Mouse (Mus musculus) limb, embryonic 12.5 days (tissue): ENCODE results near the gene Fam19a2. TPM values are rescaled to one million over a fixed set of nuclear protein-coding genes. Genes with fewer than 3 reads are reported as not detected.

ENCODE experiments used
- ATAC-seq: fragments of 200-750 bp; cut with Nextera tagmentation; 2 replicates; pipeline ENCODE4 v1.8.0; 2017; ENCODE audit warnings: low read depth, moderate TSS enrichment; ENCODE audit not compliant: insufficient number of reproducible peaks, insufficient read depth, low FRiP score, low TSS enrichment
- H3K27ac ChIP-seq: fragments of 300-500 bp; sonication (generic); 2 replicates; pipeline ENCODE4 v1.5.1; 2016; ENCODE audit warnings: mild to moderate bottlenecking, moderate library complexity
- H3K27me3 ChIP-seq: fragments of 300-500 bp; sonication (generic); 2 replicates; pipeline ENCODE4 v1.6.1; 2016; ENCODE audit warnings: mild to moderate bottlenecking, moderate library complexity
- H3K36me3 ChIP-seq: fragments of 300-500 bp; sonication (generic); 2 replicates; pipeline ENCODE4 v1.6.1; 2016; ENCODE audit warnings: mild to moderate bottlenecking, moderate library complexity
- H3K4me1 ChIP-seq: fragments of 300-500 bp; sonication (generic); replicated peaks from 2 replicates; pipeline ENCODE4 v1.6.1; 2016
- H3K4me2 ChIP-seq: fragments of 300-500 bp; sonication (generic); 2 replicates; pipeline ENCODE4 v1.6.1; 2016; ENCODE audit warnings: mild to moderate bottlenecking, moderate library complexity
- H3K4me3 ChIP-seq: fragments of 300-500 bp; sonication (generic); replicated peaks from 2 replicates; pipeline ENCODE4 v1.5.1; 2016; ENCODE audit warnings: mild to moderate bottlenecking
- H3K9ac ChIP-seq: fragments of 300-500 bp; sonication (generic); replicated peaks from 2 replicates; pipeline ENCODE4 v1.6.1; 2016; ENCODE audit warnings: mild to moderate bottlenecking, moderate library complexity
- H3K9me3 ChIP-seq: fragments of 300-500 bp; sonication (generic); 2 replicates; pipeline ENCODE4 v1.6.1; 2016; ENCODE audit warnings: mild to moderate bottlenecking, moderate library complexity
- WGBS: fragments of 180-500 bp; shearing (Covaris S2); methylation state at CpG from one replicate; pipeline ENCODE4 v1.1.7; 2016; 5-methylcytosine and 5-hydroxymethylcytosine counted together
- polyA plus RNA-seq: library from polyadenylated mRNA; unstranded; fragments of >200 nt; fragmentation: Nextera tagmentation; extraction: Ambion mirVana; gene quantifications from 2 replicates; pipeline ENCODE4 v1.2.1, GENCODE M21; 2016

Fam19a2 gene
- polyA plus RNA-seq, 1 experiment from 2014 or later, result 5.9 TPM

GRCm38 (mm10) chr10:123671208-123671607, 407.4 kb downstream of the Fam19a2 start:
- Histone ChIP-seq H3K9ac (no peak overlapping the region), H3K36me3 (no peaks in the 10 kb centered on the region), H3K9me3 (no peaks in the 10 kb centered on the region), H3K27me3 (no peaks in the 10 kb centered on the region), H3K4me3 (no peak overlapping the region), H3K4me1 (no peaks in the 10 kb centered on the region), H3K4me2 (no peak overlapping the region), H3K27ac (no peak overlapping the region)
- no peak for ATAC-seq

DNA sequence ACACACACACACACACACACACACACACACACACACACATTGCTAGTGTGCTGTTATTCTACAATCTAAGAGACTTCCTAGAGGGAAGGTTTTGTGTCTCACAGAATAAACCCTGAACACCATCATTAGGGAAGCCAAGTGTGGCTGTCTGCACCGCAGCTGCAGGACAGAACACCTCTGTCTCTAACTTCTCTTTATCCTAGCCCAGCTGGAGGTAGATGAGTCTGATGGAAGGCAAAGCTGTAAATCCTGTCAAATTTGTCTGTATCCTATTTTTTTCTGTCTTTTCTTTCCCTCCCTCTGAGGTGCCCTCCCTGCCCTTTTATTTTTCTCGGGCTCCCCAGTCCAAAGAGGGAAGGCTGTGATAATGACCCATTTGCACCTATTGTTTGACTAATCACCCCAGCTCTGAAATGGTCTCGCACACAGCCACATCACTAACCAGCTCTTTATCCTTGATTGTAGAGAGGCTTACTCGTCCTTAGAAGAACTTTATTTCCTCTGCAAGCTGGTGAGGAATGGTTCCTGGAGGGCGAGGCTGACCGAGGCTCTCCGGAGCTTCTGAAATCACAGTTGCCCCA, 414.6 kb downstream of the Fam19a2 start:
- Histone ChIP-seq H3K36me3 (no peaks in the 10 kb centered on the region), H3K4me3 (no peak overlapping the region), H3K9ac (no peak overlapping the region), H3K4me2 (no peak overlapping the region), H3K27me3 (no peaks in the 10 kb centered on the region), H3K4me1 (peaks cover 4% of the 10 kb centered on the region; the same call in 1 of the 2 replicates), H3K9me3 (no peaks in the 10 kb centered on the region), H3K27ac (no peak overlapping the region)
- 7% methylated on average over 7 of the region's 7 CpGs for WGBS
- ATAC-seq, result no peak

DNA sequence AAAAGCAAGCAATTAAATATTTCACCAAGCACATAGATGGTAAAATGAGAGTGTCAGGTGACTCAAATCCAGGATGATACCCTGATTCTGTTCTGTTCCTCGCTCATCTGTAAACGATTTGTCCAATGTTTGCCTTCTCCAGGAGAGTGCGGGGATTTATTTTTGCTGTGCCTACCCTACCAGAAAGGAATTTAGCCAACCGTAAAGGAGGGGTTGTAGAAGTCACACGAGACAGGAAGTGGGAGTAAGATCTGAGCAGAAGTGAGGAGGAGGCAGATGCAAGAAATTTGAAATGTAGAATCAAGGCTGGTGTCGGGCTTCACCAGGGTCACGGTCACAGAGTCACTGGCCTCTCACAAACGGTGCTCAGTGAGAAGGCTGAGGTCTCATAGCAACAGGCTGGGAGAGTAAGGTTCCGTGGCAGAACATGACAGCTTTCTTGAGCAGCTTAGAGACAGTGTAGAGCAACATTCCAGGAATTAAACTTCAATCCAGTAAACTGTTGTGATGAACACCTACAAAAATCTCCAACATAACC, 419.0 kb downstream of the Fam19a2 start:
- Histone ChIP-seq H3K4me1 (peaks cover 4% of the 10 kb centered on the region; the same call in 1 of the 2 replicates), H3K36me3 (no peaks in the 10 kb centered on the region), H3K4me2 (no peak overlapping the region), H3K9ac (no peak overlapping the region), H3K4me3 (no peak overlapping the region), H3K27ac (no peak overlapping the region), H3K9me3 (no peaks in the 10 kb centered on the region), H3K27me3 (no peaks in the 10 kb centered on the region)
- ATAC-seq, result no peak
- WGBS, result 67% methylated on average over 9 of the region's 9 CpGs

GRCm38 (mm10) chr10:123692186-123692925, 428.6 kb downstream of the Fam19a2 start:
- Histone ChIP-seq H3K27me3 (no peaks in the 10 kb centered on the region), H3K9me3 (no peaks in the 10 kb centered on the region), H3K27ac (no peak overlapping the region), H3K36me3 (no peaks in the 10 kb centered on the region), H3K9ac (no peak overlapping the region), H3K4me3 (no peak overlapping the region), H3K4me1 (no peaks in the 10 kb centered on the region), H3K4me2 (no peak overlapping the region)
- ATAC-seq, result no peak
- WGBS, result 79% methylated on average over 8 of the region's 8 CpGs

GRCm38 (mm10) chr10:123692926-123693224, 429.1 kb downstream of the Fam19a2 start:
- ATAC-seq, result no peak
- Histone ChIP-seq H3K4me2 (no peak overlapping the region), H3K4me3 (no peak overlapping the region), H3K4me1 (no peaks in the 10 kb centered on the region), H3K27ac (no peak overlapping the region), H3K36me3 (no peaks in the 10 kb centered on the region), H3K27me3 (no peaks in the 10 kb centered on the region), H3K9ac (no peak overlapping the region), H3K9me3 (no peaks in the 10 kb centered on the region)
- 88% methylated on average over 4 of the region's 4 CpGs for WGBS

GRCm38 (mm10) chr10:123702595-123702994, 438.8 kb downstream of the Fam19a2 start:
- H3K4me3 ChIP-seq, result no peak overlapping the region
- H3K27me3 ChIP-seq, result no peaks in the 10 kb centered on the region
- H3K36me3 ChIP-seq, result no peaks in the 10 kb centered on the region
- H3K4me2 ChIP-seq, result no peak overlapping the region
- no peak overlapping the region for H3K9ac ChIP-seq
- 89% methylated on average over 4 of the region's 4 CpGs for WGBS
- no peaks in the 10 kb centered on the region for H3K4me1 ChIP-seq
- H3K27ac ChIP-seq, result no peak overlapping the region
- no peak for ATAC-seq
- H3K9me3 ChIP-seq, result no peaks in the 10 kb centered on the region

DNA sequence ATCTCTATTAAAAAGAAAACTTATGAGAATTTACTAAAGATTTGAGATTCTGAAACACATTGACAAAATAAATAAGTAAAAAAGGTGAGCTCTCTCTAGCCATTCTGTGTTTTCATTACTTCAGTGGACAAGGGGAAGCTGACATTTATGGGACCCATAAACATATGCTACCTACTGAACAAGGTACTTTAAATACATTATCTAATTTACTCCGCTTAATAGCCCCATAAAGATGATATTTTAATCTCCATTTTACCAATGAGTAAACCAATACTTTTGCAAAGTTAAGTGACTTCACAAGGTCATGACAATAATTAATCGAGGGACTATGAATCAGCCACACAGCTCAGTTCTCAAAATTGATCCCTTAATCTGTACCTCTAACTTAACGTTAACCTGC, 443.2 kb downstream of the Fam19a2 start:
- Histone ChIP-seq H3K4me2 (no peak overlapping the region), H3K27ac (no peak overlapping the region), H3K4me1 (no peaks in the 10 kb centered on the region), H3K9me3 (no peaks in the 10 kb centered on the region), H3K27me3 (no peaks in the 10 kb centered on the region), H3K9ac (no peak overlapping the region), H3K4me3 (no peak overlapping the region), H3K36me3 (no peaks in the 10 kb centered on the region)
- ATAC-seq, result no peak
- 72% methylated on average over 3 of the region's 3 CpGs for WGBS

GRCm38 (mm10) chr10:123710738-123711137, 446.9 kb downstream of the Fam19a2 start:
- WGBS, result 87% methylated on average over 2 of the region's 2 CpGs
- Histone ChIP-seq H3K36me3 (no peaks in the 10 kb centered on the region), H3K27ac (no peak overlapping the region), H3K4me2 (no peak overlapping the region), H3K9me3 (no peaks in the 10 kb centered on the region), H3K4me3 (no peak overlapping the region), H3K4me1 (no peaks in the 10 kb centered on the region), H3K9ac (no peak overlapping the region), H3K27me3 (no peaks in the 10 kb centered on the region)
- no peak for ATAC-seq

GRCm38 (mm10) chr10:123721952-123722460, 458.2 kb downstream of the Fam19a2 start:
- Histone ChIP-seq H3K9me3 (no peaks in the 10 kb centered on the region), H3K4me1 (no peaks in the 10 kb centered on the region), H3K9ac (no peak overlapping the region), H3K27me3 (no peaks in the 10 kb centered on the region), H3K36me3 (no peaks in the 10 kb centered on the region), H3K27ac (no peak overlapping the region), H3K4me3 (no peak overlapping the region), H3K4me2 (no peak overlapping the region)
- ATAC-seq, result no peak
- WGBS, result 49% methylated on average over 2 of the region's 2 CpGs

DNA sequence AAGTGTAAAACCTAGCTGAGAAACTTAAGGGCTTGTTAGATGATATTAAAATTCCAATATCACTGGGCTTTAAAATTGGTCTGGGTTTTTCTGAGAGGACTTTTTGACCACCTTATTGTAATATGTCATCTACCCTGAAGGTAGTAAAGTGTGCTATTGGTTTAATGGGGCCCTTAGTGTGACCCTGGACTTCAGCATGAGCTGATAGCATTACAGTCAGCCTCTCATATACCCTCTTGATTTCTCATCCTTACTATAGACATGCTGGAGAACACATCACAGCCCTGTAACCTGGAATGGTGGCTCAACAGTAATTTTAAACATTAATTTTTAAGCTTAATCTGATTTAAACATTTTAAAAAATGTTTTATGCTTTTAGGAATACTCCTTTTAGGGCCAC, 459.8 kb downstream of the Fam19a2 start:
- no peak overlapping the region for H3K4me3 ChIP-seq
- no peak overlapping the region for H3K4me2 ChIP-seq
- H3K27ac ChIP-seq, result no peak overlapping the region
- H3K9ac ChIP-seq, result no peak overlapping the region
- no peaks in the 10 kb centered on the region for H3K36me3 ChIP-seq
- ATAC-seq, result no peak
- H3K4me1 ChIP-seq, result no peaks in the 10 kb centered on the region
- H3K9me3 ChIP-seq, result no peaks in the 10 kb centered on the region
- no peaks in the 10 kb centered on the region for H3K27me3 ChIP-seq

- Histone ChIP-seq H3K9me3 (no peaks in the 10 kb centered on the region), H3K4me2 (no peak overlapping the region), H3K27me3 (no peaks in the 10 kb centered on the region), H3K4me3 (no peak overlapping the region), H3K4me1 (no peaks in the 10 kb centered on the region), H3K36me3 (no peaks in the 10 kb centered on the region), H3K9ac (no peak overlapping the region), H3K27ac (no peak overlapping the region)
- no peak; the same call in 1 of the 2 replicates for ATAC-seq
- 51% methylated on average over 1 of the region's 1 CpGs for WGBS
Observed at GRCm38 (mm10) chr10:123748317-123748716, 484.5 kb downstream of the Fam19a2 start.
